Mouse (Mus musculus) heart, embryonic 15.5 days (tissue): ENCODE measurements around the gene 1600002K03Rik. TPM values are rescaled to one million over a fixed set of nuclear protein-coding genes. Genes with fewer than 3 reads are reported as not detected.

Experiments
- ATAC-seq: fragments of 200-750 bp; cut with Nextera tagmentation; replicated peaks from 2 replicates; pipeline ENCODE4 v1.8.0; 2017; ENCODE audit warnings: low read depth, moderate TSS enrichment; ENCODE audit not compliant: insufficient number of reproducible peaks, insufficient read depth, low FRiP score
- H3K27ac ChIP-seq: fragments of 300-500 bp; sonication (generic); 2 replicates; pipeline ENCODE4 v1.5.1; 2015; ENCODE audit warnings: mild to moderate bottlenecking, inconsistent platforms
- H3K27me3 ChIP-seq: fragments of 300-500 bp; sonication (generic); 2 replicates; pipeline ENCODE4 v1.6.1; 2015; ENCODE audit warnings: inconsistent platforms
- H3K36me3 ChIP-seq: fragments of 300-500 bp; sonication (generic); 2 replicates; pipeline ENCODE4 v1.6.1; 2015; ENCODE audit warnings: mild to moderate bottlenecking, inconsistent platforms
- H3K4me1 ChIP-seq: fragments of 300-500 bp; sonication (generic); replicated peaks from 2 replicates; pipeline ENCODE4 v1.6.1; 2015; ENCODE audit warnings: inconsistent platforms
- H3K4me2 ChIP-seq: fragments of 300-500 bp; sonication (generic); 2 replicates; pipeline ENCODE4 v1.6.1; 2015; ENCODE audit warnings: inconsistent platforms, mild to moderate bottlenecking, moderate library complexity
- H3K4me3 ChIP-seq: fragments of 300-500 bp; sonication (generic); 2 replicates; pipeline ENCODE4 v1.5.1; 2015; ENCODE audit warnings: mild to moderate bottlenecking, inconsistent platforms
- H3K9ac ChIP-seq: fragments of 300-500 bp; sonication (generic); 2 replicates; pipeline ENCODE4 v1.6.1; 2015; ENCODE audit warnings: mild to moderate bottlenecking, inconsistent platforms
- H3K9me3 ChIP-seq: fragments of 300-500 bp; sonication (generic); replicated peaks from 2 replicates; pipeline ENCODE4 v1.6.1; 2016; ENCODE audit warnings: inconsistent platforms
- WGBS: fragments of 180-500 bp; shearing (Covaris S2); methylation state at CpG from one replicate; pipeline ENCODE4 v1.1.7; 2015; ENCODE audit warnings: mixed read lengths; 5-methylcytosine and 5-hydroxymethylcytosine counted together
- polyA plus RNA-seq: library from polyadenylated mRNA; unstranded; fragments of >200 nt; fragmentation: Nextera tagmentation; extraction: Ambion mirVana; gene quantifications from 2 replicates; pipeline ENCODE4 v1.2.1, GENCODE M21; 2015

Gene 1600002K03Rik
- polyA plus RNA-seq, 1 experiment from 2014 or later: 7.7 TPM

- Histone ChIP-seq H3K36me3 (peaks cover 53% of the 10 kb centered on the region), H3K4me2 (peak overlapping the region; percentile 9; the same call in 1 of the 2 replicates), H3K4me3 (no peak overlapping the region), H3K4me1 (peaks cover 94% of the 10 kb centered on the region), H3K27ac (peak overlapping the region; percentile 98), H3K9ac (no peak overlapping the region), H3K27me3 (no peaks in the 10 kb centered on the region), H3K9me3 (no peaks in the 10 kb centered on the region)
- WGBS: 77% methylated on average over 29 of the region's 29 CpGs
- no peak for ATAC-seq
Observed at GRCm38 (mm10) chr10:80156002-80156751, 16.6 kb upstream of the 1600002K03Rik start.

DNA sequence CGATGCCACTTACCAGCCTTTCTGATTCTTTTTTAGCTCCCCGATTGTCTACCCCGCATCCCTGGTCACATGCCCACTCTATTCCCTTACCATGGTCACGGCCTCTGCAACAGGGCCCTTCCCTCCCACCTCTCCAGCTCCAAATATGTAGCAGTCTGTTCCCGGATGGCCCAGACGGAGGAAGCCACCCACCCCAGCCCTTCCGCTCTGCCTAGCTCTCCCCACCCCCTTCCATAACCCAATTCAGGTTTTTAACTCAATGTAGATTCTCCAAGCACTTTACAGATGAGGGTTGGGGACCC is 16.0 kb upstream of the 1600002K03Rik start:
- H3K4me3 ChIP-seq: no peak overlapping the region
- no peak for ATAC-seq
- H3K27ac ChIP-seq: peak overlapping the region; percentile 98
- H3K4me1 ChIP-seq: peaks cover 96% of the 10 kb centered on the region
- WGBS: 43% methylated on average over 7 of the region's 7 CpGs
- H3K27me3 ChIP-seq: no peaks in the 10 kb centered on the region
- no peak overlapping the region for H3K9ac ChIP-seq
- peaks cover 51% of the 10 kb centered on the region for H3K36me3 ChIP-seq
- peak overlapping the region; percentile 9; the same call in 1 of the 2 replicates for H3K4me2 ChIP-seq
- H3K9me3 ChIP-seq: no peaks in the 10 kb centered on the region

DNA sequence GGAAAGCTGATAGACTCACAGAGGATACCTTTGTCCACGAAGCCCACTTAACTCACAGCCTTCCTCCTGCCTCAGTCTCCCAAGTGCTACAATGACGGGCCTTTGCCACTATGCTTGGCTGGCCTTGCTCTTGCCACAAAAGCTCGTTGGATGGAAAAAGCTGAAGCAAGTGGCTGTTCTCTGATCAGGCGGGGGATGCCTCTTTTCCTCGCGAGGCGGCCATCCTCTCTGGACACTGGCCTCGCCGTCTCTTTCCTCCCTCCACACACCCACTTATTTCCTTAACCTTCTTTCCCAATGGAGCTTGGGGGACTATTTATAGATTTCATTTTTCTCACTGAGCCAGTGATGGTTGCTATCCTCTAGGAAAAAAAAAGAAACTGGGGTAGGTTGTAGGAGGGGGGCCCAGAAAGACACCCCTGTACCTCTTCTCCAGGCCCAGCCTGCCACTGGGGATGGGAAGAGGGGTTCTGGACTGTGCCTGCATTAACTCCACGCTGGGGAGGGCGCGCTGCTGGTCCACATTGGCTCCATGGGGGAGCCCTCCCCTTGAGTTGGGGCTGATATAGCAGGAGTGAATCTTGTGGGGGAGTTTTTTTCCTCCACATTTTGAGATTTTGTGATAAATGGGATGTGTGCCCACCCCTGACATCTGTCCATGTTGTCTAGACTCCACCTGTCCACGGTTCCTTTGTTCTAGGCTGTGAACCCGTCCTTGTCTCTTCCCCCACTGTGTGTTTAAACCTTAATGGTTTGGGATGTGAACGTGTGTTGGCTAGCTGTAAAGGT is 15.4 kb upstream of the 1600002K03Rik start:
- H3K36me3 ChIP-seq: peaks cover 50% of the 10 kb centered on the region
- H3K9me3 ChIP-seq: no peaks in the 10 kb centered on the region
- H3K4me2 ChIP-seq: no peak overlapping the region
- H3K9ac ChIP-seq: no peak overlapping the region
- no peak for ATAC-seq
- 49% methylated on average over 15 of the region's 15 CpGs for WGBS
- no peak overlapping the region for H3K4me3 ChIP-seq
- H3K27ac ChIP-seq: peak overlapping the region; percentile 98
- no peaks in the 10 kb centered on the region for H3K27me3 ChIP-seq
- H3K4me1 ChIP-seq: peaks cover 96% of the 10 kb centered on the region

GRCm38 (mm10) chr10:80158307-80158986 is 14.3 kb upstream of the 1600002K03Rik start:
- Histone ChIP-seq H3K27me3 (no peaks in the 10 kb centered on the region), H3K36me3 (peaks cover 40% of the 10 kb centered on the region), H3K4me2 (peak overlapping the region; percentile 69), H3K9me3 (no peaks in the 10 kb centered on the region), H3K4me3 (peak overlapping the region; percentile 6), H3K27ac (peak overlapping the region; percentile 98), H3K4me1 (peaks cover 96% of the 10 kb centered on the region), H3K9ac (peak overlapping the region; percentile 35)
- 9% methylated on average over 18 of the region's 18 CpGs for WGBS
- ATAC-seq: 0 out of 2 replicates have a peak, but pooled peaks have one; percentile 2

GRCm38 (mm10) chr10:80159021-80159560 is 13.7 kb upstream of the 1600002K03Rik start:
- Histone ChIP-seq H3K27ac (peak overlapping the region; percentile 98), H3K9me3 (no peaks in the 10 kb centered on the region), H3K4me1 (peaks cover 96% of the 10 kb centered on the region), H3K9ac (peak overlapping the region; percentile 35; the same call in 1 of the 2 replicates), H3K4me2 (peak overlapping the region; percentile 69), H3K36me3 (peaks cover 34% of the 10 kb centered on the region), H3K27me3 (no peaks in the 10 kb centered on the region), H3K4me3 (peak overlapping the region; percentile 47)
- no peak; the same call in 1 of the 2 replicates for ATAC-seq
- WGBS: 7% methylated on average over 12 of the region's 12 CpGs

DNA sequence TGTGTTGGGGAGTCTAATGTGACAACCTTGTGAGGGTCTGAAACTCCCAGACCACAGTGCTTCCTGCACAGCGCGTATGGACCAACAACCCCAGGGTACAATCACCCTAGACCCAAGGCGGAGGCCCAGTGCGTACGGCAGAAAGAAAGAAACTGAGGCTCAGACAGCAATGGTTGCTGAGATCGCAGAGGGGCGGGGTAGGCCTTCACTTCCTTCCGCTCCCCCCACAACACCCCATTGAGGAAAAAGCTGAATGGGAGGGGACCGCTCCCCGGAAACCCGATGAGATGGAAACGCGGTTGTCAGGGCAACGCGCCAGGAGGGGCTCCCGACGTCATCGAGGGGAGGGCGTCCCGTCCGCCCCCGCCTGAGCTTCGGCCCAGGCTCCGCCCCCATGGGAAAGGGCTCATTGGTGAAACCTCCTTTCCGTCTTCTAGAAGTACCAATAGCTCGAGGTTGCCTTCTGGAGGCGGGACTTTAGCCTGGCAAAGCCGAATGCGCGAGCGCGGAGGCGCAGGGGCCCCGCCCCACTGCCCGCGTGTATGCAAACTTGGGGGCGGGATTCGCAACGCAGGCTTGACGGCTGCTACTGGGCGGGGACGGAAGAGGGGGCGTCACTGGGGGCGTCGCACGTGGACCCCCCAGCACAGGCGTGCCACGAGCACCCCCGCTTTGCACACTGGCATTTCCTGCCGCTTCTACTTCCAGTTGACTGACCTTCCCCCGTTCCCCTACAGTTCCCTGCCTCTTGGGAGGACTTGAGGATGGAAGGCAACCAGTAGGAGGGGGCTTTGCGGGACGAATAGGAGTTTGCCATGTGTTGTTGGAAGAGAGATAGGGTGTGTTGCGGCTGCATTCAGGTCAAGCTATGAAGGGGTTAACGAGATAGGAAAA is 12.9 kb upstream of the 1600002K03Rik start:
- peak; percentile 82 for ATAC-seq

DNA sequence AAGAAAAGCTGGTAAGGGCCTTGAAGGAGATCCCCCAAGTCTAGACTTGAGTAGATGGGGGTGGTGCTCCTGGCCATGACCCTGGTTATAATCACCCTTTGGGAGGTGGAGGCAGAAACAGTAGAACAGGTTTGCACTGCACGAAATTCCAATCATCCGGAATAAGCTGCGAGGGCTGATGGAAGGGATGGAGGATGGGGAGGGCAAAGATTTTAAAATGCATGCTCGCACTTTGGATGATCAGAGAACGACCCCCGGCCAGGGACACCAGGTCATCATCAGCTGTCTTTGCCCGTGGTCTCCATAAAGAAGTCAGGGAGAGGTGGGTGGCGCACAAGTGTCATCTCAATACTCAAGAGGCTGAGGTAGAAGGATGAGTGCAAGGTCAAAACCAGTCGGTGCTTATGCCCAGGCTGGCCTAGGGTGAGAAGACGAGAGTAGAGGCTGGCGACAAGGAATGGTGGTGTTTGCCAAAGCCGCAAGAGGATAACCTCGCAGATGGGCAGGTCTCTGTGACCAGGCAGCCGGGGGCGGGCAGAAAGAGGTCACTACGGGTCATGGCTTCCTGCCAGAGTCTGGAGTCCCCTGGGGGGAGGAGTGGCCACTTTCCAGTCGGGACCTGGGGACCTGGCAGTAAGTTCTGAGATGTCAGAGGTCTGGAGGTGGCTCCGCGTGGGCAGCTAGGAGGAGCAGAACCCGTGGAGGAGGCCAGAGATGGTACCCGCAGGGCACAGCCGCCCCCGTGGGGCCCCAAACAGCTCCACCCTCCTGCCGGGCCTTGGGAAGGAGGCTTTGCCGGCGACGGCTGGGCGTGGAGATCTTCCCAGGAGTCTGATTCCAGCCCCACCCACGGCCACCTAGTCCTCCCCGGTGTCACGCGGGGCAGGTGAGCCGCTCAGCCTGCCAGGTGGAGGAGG is 12.0 kb upstream of the 1600002K03Rik start:
- ATAC-seq: no peak
- Histone ChIP-seq H3K9me3 (no peaks in the 10 kb centered on the region), H3K4me1 (peaks cover 94% of the 10 kb centered on the region), H3K27ac (peak overlapping the region; percentile 98), H3K9ac (peak overlapping the region; percentile 60), H3K27me3 (no peaks in the 10 kb centered on the region), H3K4me3 (peak overlapping the region; percentile 47), H3K36me3 (peaks cover 18% of the 10 kb centered on the region), H3K4me2 (peak overlapping the region; percentile 69)
- WGBS: 2% methylated on average over 33 of the region's 33 CpGs

More for the DNA sequence above, 12.9 kb upstream of the 1600002K03Rik start:
- H3K27me3 ChIP-seq: no peaks in the 10 kb centered on the region
- peak overlapping the region; percentile 98 for H3K27ac ChIP-seq
- peak overlapping the region; percentile 69 for H3K4me2 ChIP-seq
- WGBS: under 1% methylated on average over 55 of the region's 55 CpGs
- peak overlapping the region; percentile 47 for H3K4me3 ChIP-seq
- H3K4me1 ChIP-seq: peaks cover 96% of the 10 kb centered on the region
- peak overlapping the region; percentile 35; the same call in 1 of the 2 replicates for H3K9ac ChIP-seq
- peaks cover 27% of the 10 kb centered on the region for H3K36me3 ChIP-seq
- H3K9me3 ChIP-seq: no peaks in the 10 kb centered on the region

DNA sequence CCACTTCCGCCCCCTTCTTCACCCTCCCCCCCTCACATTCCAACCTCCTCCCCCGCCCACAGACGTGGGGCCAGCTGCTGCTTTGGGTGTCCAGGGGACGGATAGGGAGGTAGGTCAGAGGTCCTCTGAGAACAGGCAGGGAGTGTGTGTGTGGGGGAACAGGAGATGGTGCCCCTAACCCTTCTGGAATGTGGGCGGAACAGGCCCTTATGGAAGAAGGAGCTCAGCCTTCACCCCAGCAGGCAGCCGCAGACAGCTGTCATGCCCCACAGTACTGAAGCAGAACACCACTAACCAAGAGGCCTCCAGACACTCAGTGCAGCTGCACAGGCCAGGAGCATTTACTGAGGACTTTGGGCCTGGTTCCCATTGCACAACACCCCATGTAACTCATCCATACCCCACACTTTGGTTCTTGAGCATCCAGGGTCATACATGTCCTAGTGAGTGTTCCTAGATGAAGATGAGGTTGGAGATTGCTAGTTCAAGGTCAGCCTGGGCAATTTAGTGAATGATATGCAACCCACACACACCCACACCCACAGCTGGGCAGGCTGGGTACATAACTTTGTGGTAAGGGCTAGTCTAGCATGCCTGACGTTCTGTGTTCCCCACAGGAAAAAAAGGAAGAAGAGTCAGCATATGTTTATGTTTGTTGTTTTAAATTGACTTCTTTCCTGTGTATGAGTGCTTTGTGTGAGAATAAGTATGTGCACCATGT is 11.1 kb upstream of the 1600002K03Rik start:
- H3K9me3 ChIP-seq: no peaks in the 10 kb centered on the region
- H3K27me3 ChIP-seq: no peaks in the 10 kb centered on the region
- peak overlapping the region; percentile 98 for H3K27ac ChIP-seq
- peaks cover 8% of the 10 kb centered on the region for H3K36me3 ChIP-seq
- peak overlapping the region; percentile 47 for H3K4me3 ChIP-seq
- WGBS: 8% methylated on average over 7 of the region's 7 CpGs
- peaks cover 92% of the 10 kb centered on the region for H3K4me1 ChIP-seq
- H3K9ac ChIP-seq: peak overlapping the region; percentile 60; the same call in 1 of the 2 replicates
- peak overlapping the region; percentile 69 for H3K4me2 ChIP-seq
- no peak; the same call in 1 of the 2 replicates for ATAC-seq

GRCm38 (mm10) chr10:80162243-80162608 is 10.5 kb upstream of the 1600002K03Rik start:
- Histone ChIP-seq H3K9ac (no peak overlapping the region), H3K4me1 (peaks cover 92% of the 10 kb centered on the region), H3K4me2 (no peak overlapping the region), H3K9me3 (no peaks in the 10 kb centered on the region), H3K4me3 (0 out of 2 replicates have a peak overlapping the region, but pooled peaks have one; percentile 47), H3K27me3 (no peaks in the 10 kb centered on the region), H3K27ac (peak overlapping the region; percentile 98), H3K36me3 (0 out of 2 replicates have a peak, but pooled peaks cover 3% of the 10 kb centered on the region)
- no peak for ATAC-seq
- 77% methylated on average over 3 of the region's 3 CpGs for WGBS
